Comparison of ENCODE assay signal across 8 mouse cellular contexts in genomic region chr9:46015831-46016230, GRCm38 (mm10). TPM values are rescaled to one million over a fixed set of nuclear protein-coding genes. Genes with fewer than 3 reads are reported as not detected.
DNase-seq lines count a peak whose midpoint lies in the region; ATAC-seq and TF ChIP-seq lines count a peak whose summit lies in the region.

No protein-coding gene starts in this region.

- H3K9me3 ChIP-seq in forebrain, embryonic 13.5 days (replicated peaks), result no peaks in the 10 kb centered on the region
- no peaks in the 10 kb centered on the region for H3K9me3 ChIP-seq in intestine, embryonic 14.5 days (ENCODE audit: control insufficient read depth, low read length)

- H3K27me3 ChIP-seq in forebrain, embryonic 13.5 days, result no peaks in the 10 kb centered on the region
- no peaks in the 10 kb centered on the region for H3K27me3 ChIP-seq in intestine, embryonic 14.5 days (replicated peaks; ENCODE audit: control insufficient read depth, insufficient read depth, low read length)

- intact Hi-C loops in gastrocnemius, adult 2 months (cut with DNase I), result loop anchor here (5.0 kb wide), 1 partner anchor 56 kb away; no protein-coding TSS in a partner anchor

- ATAC-seq in forebrain, embryonic 13.5 days, result no peak
- no peak for ATAC-seq in intestine, embryonic 14.5 days (replicated peaks; ENCODE audit: low FRiP score, low TSS enrichment, low read depth)

- H3K4me1 ChIP-seq in forebrain, embryonic 13.5 days, result peaks cover 48% of the 10 kb centered on the region
- peaks cover 52% of the 10 kb centered on the region for H3K4me1 ChIP-seq in intestine, embryonic 14.5 days (replicated peaks; ENCODE audit: control insufficient read depth, insufficient read depth, low read length)
- peaks cover 19% of the 10 kb centered on the region for H3K4me1 ChIP-seq in lung, adult 2 months (ENCODE audit: control insufficient read depth, insufficient read depth, low read length)

- peak overlapping the region; percentile 35 for H3K4me3 ChIP-seq in gastrocnemius, adult 2 months
- no peak overlapping the region for H3K4me3 ChIP-seq in forebrain, embryonic 13.5 days
- 0 out of 2 replicates have a peak overlapping the region, but pooled peaks have one; percentile 97 for H3K4me3 ChIP-seq in intestine, embryonic 14.5 days (ENCODE audit: low read depth, low read length)
- no peak overlapping the region for H3K4me3 ChIP-seq in lung, adult 2 months (replicated peaks; ENCODE audit: extremely low read depth, low read depth, low read length)

- H3K9ac ChIP-seq in forebrain, embryonic 13.5 days, result no peak overlapping the region
- H3K9ac ChIP-seq in intestine, embryonic 14.5 days (ENCODE audit: low read length), result no peak overlapping the region

- TF ChIP-seq CTCF in gastrocnemius, adult 2 months (IDR thresholded peaks at IDR 0.05), result no peak
- TF ChIP-seq CTCF in lung, adult 2 months (IDR thresholded peaks at IDR 0.05; ENCODE audit: insufficient read depth, low read length), result no peak

- no peak for TF ChIP-seq POLR2A in lung, adult 2 months (IDR thresholded peaks at IDR 0.05; ENCODE audit: borderline replicate concordance, extremely low read depth, low read depth, low read length)

- 4% methylated on average over 9 of the region's 9 CpGs for WGBS in forebrain, embryonic 13.5 days
- WGBS in intestine, embryonic 14.5 days, result 28% methylated on average over 9 of the region's 9 CpGs
- WGBS in lung, adult 2 months, result 13% methylated on average over 9 of the region's 9 CpGs

- peak overlapping the region; percentile 81 for H3K4me2 ChIP-seq in forebrain, embryonic 13.5 days
- H3K4me2 ChIP-seq in intestine, embryonic 14.5 days (ENCODE audit: low read length), result peak overlapping the region; percentile 96

- H3K27ac ChIP-seq in gastrocnemius, adult 2 months, result peak overlapping the region; percentile 99
- peak overlapping the region; percentile 44; the same call in 1 of the 2 replicates for H3K27ac ChIP-seq in forebrain, embryonic 13.5 days
- H3K27ac ChIP-seq in intestine, embryonic 14.5 days (ENCODE audit: low read depth), result peak overlapping the region; percentile 66; the same call in 1 of the 2 replicates

- peak; percentile 57 for DNase-seq in gastrocnemius, adult 2 months
- DNase-seq in gastrocnemius, postnatal 25 days, result no peak
- peak; percentile 51 for DNase-seq in Muller cell, postnatal 12 days (ENCODE audit: inconsistent ontology term)
- DNase-seq in intestine, embryonic 14.5 days (ENCODE audit: low spot score), result no peak
- peak; percentile 48 for DNase-seq in lung, adult 2 months
- peak; percentile 22 for DNase-seq in yolk sac, embryonic 10.5 days (ENCODE audit: low spot score)
- no peak for DNase-seq in spleen, adult 12 weeks (ENCODE audit: low spot score)

- H3K36me3 ChIP-seq in forebrain, embryonic 13.5 days (ENCODE audit: poor library complexity, severe bottlenecking), result no peaks in the 10 kb centered on the region
- H3K36me3 ChIP-seq in intestine, embryonic 14.5 days (ENCODE audit: control insufficient read depth, insufficient read depth, low read length), result peaks cover 9% of the 10 kb centered on the region

RNA-seq across cellular contexts. Expression of gene Sik3, which starts 3.2 kb away (rescaled TPM):
- total RNA-seq in gastrocnemius, adult 2 months (2021), result 10 to 100 TPM; 38.0 to 41.1 TPM
- total RNA-seq in gastrocnemius, postnatal 25 days (2021), result 10 to 100 TPM; 34.7 to 38.9 TPM
- 4.9 TPM in 2 replicates for polyA plus RNA-seq in forebrain, embryonic 13.5 days (2015; fragmentation: Nextera tagmentation; extraction: Ambion mirVana)
- 7.5 and 9.6 TPM in 2 replicates for polyA plus RNA-seq in intestine, embryonic 14.5 days (2014; fragmentation: Nextera tagmentation; extraction: Ambion mirVana)
- 16.7 and 22.2 TPM in 2 replicates for polyA plus RNA-seq in lung, adult 2 months (2012; rRNA removed)

RNA-seq across cellular contexts. Expression of gene Pafah1b2, which starts 3.3 kb away (rescaled TPM):
- 10 to 100 TPM; 28.0 to 29.5 TPM for total RNA-seq in gastrocnemius, adult 2 months (2021)
- total RNA-seq in gastrocnemius, postnatal 25 days (2021), result 10 to 100 TPM; 27.8 to 32.2 TPM
- 277 and 295 TPM in 2 replicates for polyA plus RNA-seq in forebrain, embryonic 13.5 days (2015; fragmentation: Nextera tagmentation; extraction: Ambion mirVana)
- 156 and 172 TPM in 2 replicates for polyA plus RNA-seq in intestine, embryonic 14.5 days (2014; fragmentation: Nextera tagmentation; extraction: Ambion mirVana)
- polyA plus RNA-seq in lung, adult 2 months (2012; rRNA removed), result 22.0 and 24.9 TPM in 2 replicates

Comparison
In these comparisons a context has a peak if more than half of its experiments do, and no peak if none do; other contexts are left out.
1. DNase-seq: peak in gastrocnemius, adult 2 months (single experiment), Muller cell, postnatal 12 days (single experiment), lung, adult 2 months (single experiment) and yolk sac, embryonic 10.5 days (single experiment); none in gastrocnemius, postnatal 25 days (single experiment), intestine, embryonic 14.5 days (single experiment) and spleen, adult 12 weeks (single experiment).
2. H3K27ac ChIP-seq: peak in every context shown above with its lines; median percentile 99 in gastrocnemius, adult 2 months; 66 in intestine, embryonic 14.5 days; 44 in forebrain, embryonic 13.5 days.
3. H3K4me3 ChIP-seq: peak in gastrocnemius, adult 2 months (single experiment) and intestine, embryonic 14.5 days (single experiment); none in forebrain, embryonic 13.5 days (single experiment) and lung, adult 2 months (single experiment).